Mouse (Mus musculus): ENCODE results near the gene Zbtb48. TPM values are rescaled to one million over a fixed set of nuclear protein-coding genes. Genes with fewer than 3 reads are reported as not detected.

Gene Zbtb48
- polyA plus RNA-seq, 1 experiment from 2014 or later, result 23.9 TPM

- no peak overlapping the region for H3K4me3 ChIP-seq (ENCODE audit: low read depth, low read length)
- H3K4me2 ChIP-seq (ENCODE audit: low read depth, severe bottlenecking), result no peak overlapping the region
- DNase-seq (ENCODE audit: low spot score), result no peak
- no peaks in the 10 kb centered on the region for H3K9me3 ChIP-seq (ENCODE audit: control insufficient read depth, low read length)
- 77% methylated on average over 6 of the region's 6 CpGs for WGBS
- ATAC-seq (ENCODE audit: insufficient number of reproducible peaks, low FRiP score, low TSS enrichment, low read depth), result no peak
- H3K4me1 ChIP-seq (ENCODE audit: control insufficient read depth, insufficient read depth, low read length), result no peaks in the 10 kb centered on the region
- no peak overlapping the region for H3K9ac ChIP-seq (ENCODE audit: low read length)
- no peaks in the 10 kb centered on the region for H3K36me3 ChIP-seq (ENCODE audit: control insufficient read depth, insufficient read depth, low read length)
- no peaks in the 10 kb centered on the region for H3K27me3 ChIP-seq (ENCODE audit: control insufficient read depth, insufficient read depth, low read length)
- no peak overlapping the region for H3K27ac ChIP-seq (replicated peaks; ENCODE audit: low read depth, low read length)
These were observed 40.8 kb upstream of the Zbtb48 start for GRCm38 (mm10) chr4:152068166-152068724.

GRCm38 (mm10) chr4:152067280-152067679, 39.8 kb upstream of the Zbtb48 start:
- H3K36me3 ChIP-seq (ENCODE audit: control insufficient read depth, insufficient read depth, low read length), result no peaks in the 10 kb centered on the region
- H3K27ac ChIP-seq (replicated peaks; ENCODE audit: low read depth, low read length), result no peak overlapping the region
- H3K9ac ChIP-seq (ENCODE audit: low read length), result no peak overlapping the region
- H3K27me3 ChIP-seq (ENCODE audit: control insufficient read depth, insufficient read depth, low read length), result no peaks in the 10 kb centered on the region
- DNase-seq (ENCODE audit: low spot score) (no peak), ATAC-seq (ENCODE audit: insufficient number of reproducible peaks, low FRiP score, low TSS enrichment, low read depth) (no peak)
- no peaks in the 10 kb centered on the region for H3K4me1 ChIP-seq (ENCODE audit: control insufficient read depth, insufficient read depth, low read length)
- no peak overlapping the region for H3K4me2 ChIP-seq (ENCODE audit: low read depth, severe bottlenecking)
- H3K4me3 ChIP-seq (ENCODE audit: low read depth, low read length), result no peak overlapping the region
- H3K9me3 ChIP-seq (ENCODE audit: control insufficient read depth, low read length), result no peaks in the 10 kb centered on the region

GRCm38 (mm10) chr4:152062390-152063110, 35.1 kb upstream of the Zbtb48 start:
- DNase-seq (ENCODE audit: low spot score), result no peak
- Histone ChIP-seq H3K4me3 (ENCODE audit: low read depth, low read length) (no peak overlapping the region), H3K36me3 (ENCODE audit: control insufficient read depth, insufficient read depth, low read length) (peaks cover 15% of the 10 kb centered on the region), H3K4me2 (ENCODE audit: low read depth, severe bottlenecking) (no peak overlapping the region), H3K4me1 (ENCODE audit: control insufficient read depth, insufficient read depth, low read length) (no peaks in the 10 kb centered on the region), H3K9me3 (ENCODE audit: control insufficient read depth, low read length) (no peaks in the 10 kb centered on the region), H3K9ac (ENCODE audit: low read length) (no peak overlapping the region), H3K27me3 (ENCODE audit: control insufficient read depth, insufficient read depth, low read length) (no peaks in the 10 kb centered on the region), H3K27ac (replicated peaks; ENCODE audit: low read depth, low read length) (no peak overlapping the region)
- WGBS, result 76% methylated on average over 9 of the region's 9 CpGs
- ATAC-seq (ENCODE audit: insufficient number of reproducible peaks, low FRiP score, low TSS enrichment, low read depth), result no peak

GRCm38 (mm10) chr4:152044609-152045008, 17.1 kb upstream of the Zbtb48 start:
- peaks cover 7% of the 10 kb centered on the region for H3K4me1 ChIP-seq (ENCODE audit: control insufficient read depth, insufficient read depth, low read length)
- ATAC-seq (ENCODE audit: insufficient number of reproducible peaks, low FRiP score, low TSS enrichment, low read depth), result no peak

GRCm38 (mm10) chr4:152043171-152043570, 15.7 kb upstream of the Zbtb48 start:
- H3K4me3 ChIP-seq (ENCODE audit: low read depth, low read length), result no peak overlapping the region
- WGBS, result 91% methylated on average over 3 of the region's 3 CpGs
- H3K4me2 ChIP-seq (ENCODE audit: low read depth, severe bottlenecking), result no peak overlapping the region
- H3K27me3 ChIP-seq (ENCODE audit: control insufficient read depth, insufficient read depth, low read length), result no peaks in the 10 kb centered on the region
- ATAC-seq (ENCODE audit: insufficient number of reproducible peaks, low FRiP score, low TSS enrichment, low read depth) (no peak), DNase-seq (ENCODE audit: low spot score) (no peak)
- no peak overlapping the region for H3K27ac ChIP-seq (replicated peaks; ENCODE audit: low read depth, low read length)
- H3K9me3 ChIP-seq (ENCODE audit: control insufficient read depth, low read length), result no peaks in the 10 kb centered on the region
- peaks cover 7% of the 10 kb centered on the region for H3K4me1 ChIP-seq (ENCODE audit: control insufficient read depth, insufficient read depth, low read length)
- no peak overlapping the region for H3K9ac ChIP-seq (ENCODE audit: low read length)
- H3K36me3 ChIP-seq (ENCODE audit: control insufficient read depth, insufficient read depth, low read length), result peaks cover 39% of the 10 kb centered on the region

More at GRCm38 (mm10) chr4:152044609-152045008, 17.1 kb upstream of the Zbtb48 start:
- Histone ChIP-seq H3K27me3 (ENCODE audit: control insufficient read depth, insufficient read depth, low read length) (no peaks in the 10 kb centered on the region), H3K4me2 (ENCODE audit: low read depth, severe bottlenecking) (no peak overlapping the region), H3K9me3 (ENCODE audit: control insufficient read depth, low read length) (no peaks in the 10 kb centered on the region), H3K36me3 (ENCODE audit: control insufficient read depth, insufficient read depth, low read length) (peaks cover 40% of the 10 kb centered on the region), H3K4me3 (ENCODE audit: low read depth, low read length) (no peak overlapping the region), H3K9ac (ENCODE audit: low read length) (no peak overlapping the region), H3K27ac (replicated peaks; ENCODE audit: low read depth, low read length) (no peak overlapping the region)
- 68% methylated on average over 6 of the region's 6 CpGs for WGBS
- DNase-seq (ENCODE audit: low spot score), result no peak

- peaks cover 7% of the 10 kb centered on the region for H3K4me1 ChIP-seq (ENCODE audit: control insufficient read depth, insufficient read depth, low read length)
- H3K9me3 ChIP-seq (ENCODE audit: control insufficient read depth, low read length), result no peaks in the 10 kb centered on the region
- no peak overlapping the region for H3K4me3 ChIP-seq (ENCODE audit: low read depth, low read length)
- DNase-seq (ENCODE audit: low spot score) (no peak), ATAC-seq (ENCODE audit: insufficient number of reproducible peaks, low FRiP score, low TSS enrichment, low read depth) (no peak)
- 96% methylated on average over 22 of the region's 22 CpGs for WGBS
- no peak overlapping the region for H3K4me2 ChIP-seq (ENCODE audit: low read depth, severe bottlenecking)
- H3K9ac ChIP-seq (ENCODE audit: low read length), result no peak overlapping the region
- H3K36me3 ChIP-seq (ENCODE audit: control insufficient read depth, insufficient read depth, low read length), result peaks cover 35% of the 10 kb centered on the region
- no peak overlapping the region for H3K27ac ChIP-seq (replicated peaks; ENCODE audit: low read depth, low read length)
- H3K27me3 ChIP-seq (ENCODE audit: control insufficient read depth, insufficient read depth, low read length), result no peaks in the 10 kb centered on the region
These were observed 14.6 kb upstream of the Zbtb48 start for GRCm38 (mm10) chr4:152041924-152042641.

GRCm38 (mm10) chr4:152039831-152040310, 12.4 kb upstream of the Zbtb48 start:
- peaks cover 21% of the 10 kb centered on the region for H3K36me3 ChIP-seq (ENCODE audit: control insufficient read depth, insufficient read depth, low read length)
- no peak for ATAC-seq (ENCODE audit: insufficient number of reproducible peaks, low FRiP score, low TSS enrichment, low read depth)
- H3K27me3 ChIP-seq (ENCODE audit: control insufficient read depth, insufficient read depth, low read length), result no peaks in the 10 kb centered on the region
- DNase-seq (ENCODE audit: low spot score), result no peak
- H3K27ac ChIP-seq (replicated peaks; ENCODE audit: low read depth, low read length), result no peak overlapping the region
- peak overlapping the region; percentile 61 for H3K4me2 ChIP-seq (ENCODE audit: low read depth, severe bottlenecking)
- H3K9me3 ChIP-seq (ENCODE audit: control insufficient read depth, low read length), result no peaks in the 10 kb centered on the region
- WGBS, result 5% methylated on average over 25 of the region's 25 CpGs
- H3K4me3 ChIP-seq (ENCODE audit: low read depth, low read length), result peak overlapping the region; percentile 66
- peaks cover 7% of the 10 kb centered on the region for H3K4me1 ChIP-seq (ENCODE audit: control insufficient read depth, insufficient read depth, low read length)
- H3K9ac ChIP-seq (ENCODE audit: low read length), result peak overlapping the region; percentile 76

GRCm38 (mm10) chr4:152038985-152039830, 11.7 kb upstream of the Zbtb48 start, which contains the start of gene Nol9:
Gene Nol9 (plus strand): TSS chr4:152039321.
- H3K27ac ChIP-seq (replicated peaks; ENCODE audit: low read depth, low read length), result no peak within 1 kb of the TSS
- peak within 1 kb of the TSS; percentile 76 for H3K9ac ChIP-seq (ENCODE audit: low read length)
- no peaks in the 10 kb centered on the region for H3K27me3 ChIP-seq (ENCODE audit: control insufficient read depth, insufficient read depth, low read length)
- H3K4me1 ChIP-seq (ENCODE audit: control insufficient read depth, insufficient read depth, low read length), result peaks cover 7% of the 10 kb centered on the region
- peak; percentile 83 for ATAC-seq (ENCODE audit: insufficient number of reproducible peaks, low FRiP score, low TSS enrichment, low read depth)
- peaks cover 17% of the 10 kb centered on the region for H3K36me3 ChIP-seq (ENCODE audit: control insufficient read depth, insufficient read depth, low read length)
- H3K4me2 ChIP-seq (ENCODE audit: low read depth, severe bottlenecking), result peak within 1 kb of the TSS; percentile 61
- H3K4me3 ChIP-seq (ENCODE audit: low read depth, low read length), result peak within 1 kb of the TSS; percentile 66
- under 1% methylated on average over 76 of the region's 86 CpGs for WGBS
- DNase-seq (ENCODE audit: low spot score), result peak; percentile 97
- no peaks in the 10 kb centered on the region for H3K9me3 ChIP-seq (ENCODE audit: control insufficient read depth, low read length)
